Mouse (Mus musculus) hindbrain, embryonic 10.5 days (tissue): ENCODE measurements at regions not wholly inside any gene's neighbourhood (a gene's known extent, or its start where the extent isn't known, plus 50 kb on each side); places are given as distances from the start of the nearest gene placed in this dataset.
"Not testable (repeated sequence)": the region's sequence is repeated elsewhere in the genome, so short reads cannot be mapped to it uniquely, and the experiment has no call there.

Experiments used
- DNase-seq: peaks from one replicate; pipeline ENCODE4 v3.0.0-alpha.2; 2017; ENCODE audit warnings: low spot score
- H3K27ac ChIP-seq: fragments of 300-500 bp; sonication (generic); 2 replicates; pipeline ENCODE4 v1.5.1; 2016; ENCODE audit warnings: mild to moderate bottlenecking, moderate library complexity
- H3K27me3 ChIP-seq: fragments of 300-500 bp; sonication (generic); 2 replicates; pipeline ENCODE4 v1.6.1; 2016; ENCODE audit warnings: mild to moderate bottlenecking; ENCODE audit not compliant: poor library complexity, insufficient read depth, severe bottlenecking
- H3K36me3 ChIP-seq: fragments of 300-500 bp; sonication (generic); 2 replicates; pipeline ENCODE4 v1.6.1; 2016; ENCODE audit warnings: mild to moderate bottlenecking, moderate library complexity
- H3K4me1 ChIP-seq: fragments of 300-500 bp; sonication (generic); replicated peaks from 2 replicates; pipeline ENCODE4 v1.6.1; 2016; ENCODE audit warnings: mild to moderate bottlenecking
- H3K4me3 ChIP-seq: fragments of 300-500 bp; sonication (generic); 2 replicates; pipeline ENCODE4 v1.5.1; 2016; ENCODE audit warnings: mild to moderate bottlenecking, moderate library complexity
- H3K9me3 ChIP-seq: fragments of 300-500 bp; sonication (generic); 2 replicates; pipeline ENCODE4 v1.6.1; 2016; ENCODE audit warnings: mild to moderate bottlenecking, moderate library complexity
- WGBS: fragments of 180-500 bp; shearing (Covaris S2); methylation state at CpG from one replicate; pipeline ENCODE4 v1.1.7; 2016; 5-methylcytosine and 5-hydroxymethylcytosine counted together

GRCm38 (mm10) chr12:79983232-79983631 lies 129.6 kb downstream of the Zfp36l1 start:
- Histone ChIP-seq H3K27ac (peak overlapping the region; percentile 66), H3K27me3 (no peaks in the 10 kb centered on the region), H3K4me3 (no peak overlapping the region), H3K4me1 (peaks cover 22% of the 10 kb centered on the region), H3K36me3 (no peaks in the 10 kb centered on the region), H3K9me3 (no peaks in the 10 kb centered on the region)
- 60% methylated on average over 6 of the region's 6 CpGs for WGBS
- no peak for DNase-seq

GRCm38 (mm10) chr12:79982497-79982896 lies 130.3 kb downstream of the Zfp36l1 start:
- H3K27ac ChIP-seq, DNase-seq, H3K4me3 ChIP-seq, H3K9me3 ChIP-seq, H3K36me3 ChIP-seq, H3K27me3 ChIP-seq: not testable (repeated sequence)
- WGBS: 84% methylated on average over 1 of the region's 1 CpGs
- H3K4me1 ChIP-seq: peaks cover 22% of the 10 kb centered on the region

- Histone ChIP-seq H3K4me1 (peaks cover 22% of the 10 kb centered on the region), H3K27me3 (no peaks in the 10 kb centered on the region), H3K9me3 (no peaks in the 10 kb centered on the region), H3K27ac (0 out of 2 replicates have a peak overlapping the region, but pooled peaks have one; percentile 4), H3K36me3 (no peaks in the 10 kb centered on the region), H3K4me3 (no peak overlapping the region)
- no peak for DNase-seq
- 87% methylated on average over 4 of the region's 4 CpGs for WGBS
Measured at GRCm38 (mm10) chr12:79980711-79981110, 132.1 kb downstream of the Zfp36l1 start.

GRCm38 (mm10) chr12:79977136-79977535 lies 135.7 kb downstream of the Zfp36l1 start:
- H3K4me3 ChIP-seq: no peak overlapping the region
- DNase-seq: no peak
- H3K36me3 ChIP-seq: no peaks in the 10 kb centered on the region
- 97% methylated on average over 3 of the region's 3 CpGs for WGBS
- H3K4me1 ChIP-seq: peaks cover 32% of the 10 kb centered on the region
- no peaks in the 10 kb centered on the region for H3K27me3 ChIP-seq
- H3K27ac ChIP-seq: no peak overlapping the region
- no peaks in the 10 kb centered on the region for H3K9me3 ChIP-seq

GRCm38 (mm10) chr12:79975466-79976239 lies 137.2 kb downstream of the Zfp36l1 start:
- no peak for DNase-seq
- Histone ChIP-seq H3K4me1 (peaks cover 47% of the 10 kb centered on the region), H3K27ac (peak overlapping the region; percentile 79), H3K4me3 (no peak overlapping the region), H3K36me3 (no peaks in the 10 kb centered on the region), H3K9me3 (no peaks in the 10 kb centered on the region), H3K27me3 (no peaks in the 10 kb centered on the region)
- 62% methylated on average over 9 of the region's 9 CpGs for WGBS

GRCm38 (mm10) chr12:79975050-79975449 lies 137.8 kb downstream of the Zfp36l1 start:
- Histone ChIP-seq H3K36me3 (no peaks in the 10 kb centered on the region), H3K27me3 (no peaks in the 10 kb centered on the region), H3K9me3 (no peaks in the 10 kb centered on the region), H3K4me3 (no peak overlapping the region), H3K4me1 (peaks cover 53% of the 10 kb centered on the region), H3K27ac (peak overlapping the region; percentile 79)
- WGBS: 69% methylated on average over 6 of the region's 6 CpGs
- DNase-seq: no peak

- H3K27me3 ChIP-seq: 0 out of 2 replicates have a peak, but pooled peaks cover 3% of the 10 kb centered on the region
- no peaks in the 10 kb centered on the region for H3K9me3 ChIP-seq
- 58% methylated on average over 7 of the region's 7 CpGs for WGBS
- no peaks in the 10 kb centered on the region for H3K36me3 ChIP-seq
- DNase-seq: peak; percentile 18
- peaks cover 58% of the 10 kb centered on the region for H3K4me1 ChIP-seq
- peak overlapping the region; percentile 79 for H3K27ac ChIP-seq
- H3K4me3 ChIP-seq: no peak overlapping the region
Measured at GRCm38 (mm10) chr12:79974530-79974929, 138.3 kb downstream of the Zfp36l1 start.

GRCm38 (mm10) chr12:79973566-79974230 lies 139.1 kb downstream of the Zfp36l1 start:
- Histone ChIP-seq H3K9me3 (no peaks in the 10 kb centered on the region), H3K4me1 (peaks cover 66% of the 10 kb centered on the region), H3K36me3 (no peaks in the 10 kb centered on the region), H3K27me3 (0 out of 2 replicates have a peak, but pooled peaks cover 3% of the 10 kb centered on the region), H3K4me3 (no peak overlapping the region), H3K27ac (peak overlapping the region; percentile 46)
- WGBS: 86% methylated on average over 7 of the region's 7 CpGs
- peak; percentile 1 for DNase-seq

GRCm38 (mm10) chr12:79970981-79971390 lies 141.8 kb downstream of the Zfp36l1 start:
- 51% methylated on average over 5 of the region's 5 CpGs for WGBS
- H3K4me1 ChIP-seq: peaks cover 83% of the 10 kb centered on the region
- H3K36me3 ChIP-seq: no peaks in the 10 kb centered on the region
- no peak for DNase-seq
- H3K27ac ChIP-seq: peak overlapping the region; percentile 89
- H3K27me3 ChIP-seq: peaks cover 7% of the 10 kb centered on the region; the same call in 1 of the 2 replicates
- no peaks in the 10 kb centered on the region for H3K9me3 ChIP-seq
- no peak overlapping the region for H3K4me3 ChIP-seq

- H3K4me1 ChIP-seq: peaks cover 83% of the 10 kb centered on the region
- no peaks in the 10 kb centered on the region for H3K36me3 ChIP-seq
- H3K9me3 ChIP-seq: no peaks in the 10 kb centered on the region
- WGBS: 22% methylated on average over 13 of the region's 13 CpGs
- DNase-seq: peak; percentile 57
- peaks cover 7% of the 10 kb centered on the region; the same call in 1 of the 2 replicates for H3K27me3 ChIP-seq
- H3K27ac ChIP-seq: peak overlapping the region; percentile 89
- no peak overlapping the region for H3K4me3 ChIP-seq
Measured at GRCm38 (mm10) chr12:79970227-79970901, 142.4 kb downstream of the Zfp36l1 start.

- no peak for DNase-seq
- 75% methylated on average over 3 of the region's 3 CpGs for WGBS
- Histone ChIP-seq H3K27me3 (peaks cover 7% of the 10 kb centered on the region; the same call in 1 of the 2 replicates), H3K27ac (peak overlapping the region; percentile 89), H3K4me3 (no peak overlapping the region), H3K4me1 (peaks cover 83% of the 10 kb centered on the region), H3K9me3 (no peaks in the 10 kb centered on the region), H3K36me3 (no peaks in the 10 kb centered on the region)
Measured at GRCm38 (mm10) chr12:79969346-79970226, 143.2 kb downstream of the Zfp36l1 start.

- H3K27ac ChIP-seq: peak overlapping the region; percentile 47; the same call in 1 of the 2 replicates
Measured at GRCm38 (mm10) chr12:79968676-79969075, 144.1 kb downstream of the Zfp36l1 start.

More at GRCm38 (mm10) chr12:79968676-79969075, 144.1 kb downstream of the Zfp36l1 start:
- no peaks in the 10 kb centered on the region for H3K9me3 ChIP-seq
- H3K4me1 ChIP-seq: peaks cover 77% of the 10 kb centered on the region
- no peaks in the 10 kb centered on the region for H3K36me3 ChIP-seq
- no peak overlapping the region for H3K4me3 ChIP-seq
- WGBS: 70% methylated on average over 3 of the region's 3 CpGs
- DNase-seq: no peak
- peaks cover 7% of the 10 kb centered on the region; the same call in 1 of the 2 replicates for H3K27me3 ChIP-seq
